Mouse (Mus musculus) liver, postnatal 0 days (tissue): Measurements from ENCODE around the gene Tgfbr1. TPM values are rescaled to one million over a fixed set of nuclear protein-coding genes. Genes with fewer than 3 reads are reported as not detected.

Source experiments
- ATAC-seq: fragments of 200-750 bp; cut with Nextera tagmentation; 2 replicates; pipeline ENCODE4 v1.8.0; 2017; ENCODE audit warnings: mild to moderate bottlenecking, moderate library complexity
- DNase-seq: peaks from one replicate; pipeline ENCODE4 v3.0.0-alpha.2; 2016
- H3K27ac ChIP-seq: fragments of 300-500 bp; sonication (generic); 2 replicates; pipeline ENCODE4 v1.5.1; 2014; ENCODE audit warnings: antibody characterized with exemption, moderate library complexity, mild to moderate bottlenecking, low read depth
- H3K27me3 ChIP-seq: fragments of 300-500 bp; sonication (generic); 2 replicates; pipeline ENCODE4 v1.6.1; 2014; ENCODE audit warnings: low read length, control low read depth, mixed read lengths; ENCODE audit not compliant: insufficient read depth
- H3K36me3 ChIP-seq: fragments of 300-500 bp; sonication (generic); replicated peaks from 2 replicates; pipeline ENCODE4 v1.6.1; 2014; ENCODE audit warnings: mild to moderate bottlenecking, control low read depth, low read length, moderate library complexity, mixed read lengths; ENCODE audit not compliant: insufficient read depth
- H3K4me1 ChIP-seq: fragments of 300-500 bp; sonication (generic); 2 replicates; pipeline ENCODE4 v1.6.1; 2014; ENCODE audit warnings: antibody characterized with exemption, mild to moderate bottlenecking, control low read depth; ENCODE audit not compliant: insufficient read depth
- H3K4me2 ChIP-seq: fragments of 300-500 bp; sonication (generic); 2 replicates; pipeline ENCODE4 v1.6.1; 2014; ENCODE audit warnings: low read depth, mild to moderate bottlenecking, low read length, moderate library complexity, mixed read lengths
- H3K4me3 ChIP-seq: fragments of 300-500 bp; sonication (generic); 2 replicates; pipeline ENCODE4 v1.5.1; 2014; ENCODE audit warnings: low read depth, low read length
- H3K9ac ChIP-seq: fragments of 300-500 bp; sonication (generic); replicated peaks from 2 replicates; pipeline ENCODE4 v1.6.1; 2014; ENCODE audit warnings: mild to moderate bottlenecking, moderate library complexity
- H3K9me3 ChIP-seq: fragments of 300-500 bp; sonication (generic); 2 replicates; pipeline ENCODE4 v1.6.1; 2016; ENCODE audit warnings: mild to moderate bottlenecking, control low read depth, low read length, mixed read lengths
- CTCF ChIP-seq: sonication (generic); IDR thresholded peaks from 2 replicates; pipeline ENCODE4 v1.5.1; 2016; ENCODE audit warnings: antibody characterized with exemption, low read depth
- EP300 ChIP-seq: IDR thresholded peaks from 2 replicates; pipeline ENCODE4 v1.6.1; 2016; ENCODE audit warnings: antibody characterized with exemption, low read depth, mild to moderate bottlenecking
- WGBS: fragments of 180-500 bp; shearing (Covaris S2); extraction: QIAGEN DNeasy Blood & Tissue Kit; methylation state at CpG from one replicate; pipeline ENCODE4 v1.1.7; 2014; ENCODE audit not compliant: insufficient replicate concordance; 5-methylcytosine and 5-hydroxymethylcytosine counted together
- polyA plus RNA-seq: library from polyadenylated mRNA; unstranded; fragments of >200 nt; fragmentation: Nextera tagmentation; extraction: Ambion mirVana; gene quantifications from 2 replicates; pipeline ENCODE4 v1.2.1, GENCODE M21; 2015

Tgfbr1 gene
- polyA plus RNA-seq, 1 experiment from 2014 or later = 5.2 TPM

GRCm38 (mm10) chr4:47324206-47324605, 28.8 kb upstream of the Tgfbr1 start:
- Histone ChIP-seq H3K27me3 (no peaks in the 10 kb centered on the region), H3K27ac (no peak overlapping the region), H3K9ac (no peak overlapping the region), H3K9me3 (no peaks in the 10 kb centered on the region), H3K4me2 (no peak overlapping the region), H3K36me3 (no peaks in the 10 kb centered on the region), H3K4me1 (no peaks in the 10 kb centered on the region; the same call in 1 of the 2 replicates), H3K4me3 (no peak overlapping the region)
- WGBS = 16% methylated on average over 1 of the region's 1 CpGs
- DNase-seq (no peak), ATAC-seq (no peak)
- TF ChIP-seq CTCF (no peak), EP300 (no peak)

GRCm38 (mm10) chr4:47327782-47328181, 25.2 kb upstream of the Tgfbr1 start:
- H3K27ac ChIP-seq = no peak overlapping the region
- 66% methylated on average over 3 of the region's 3 CpGs for WGBS
- ATAC-seq = no peak
- no peaks in the 10 kb centered on the region; the same call in 1 of the 2 replicates for H3K4me1 ChIP-seq
- H3K36me3 ChIP-seq = no peaks in the 10 kb centered on the region
- TF ChIP-seq CTCF (no peak), EP300 (no peak)
- H3K27me3 ChIP-seq = no peaks in the 10 kb centered on the region
- no peak overlapping the region for H3K4me2 ChIP-seq
- no peak overlapping the region for H3K9ac ChIP-seq
- DNase-seq = no peak
- no peaks in the 10 kb centered on the region for H3K9me3 ChIP-seq
- H3K4me3 ChIP-seq = no peak overlapping the region

- WGBS = 19% methylated on average over 1 of the region's 1 CpGs
- DNase-seq (no peak), ATAC-seq (no peak)
- Histone ChIP-seq H3K4me1 (no peaks in the 10 kb centered on the region), H3K4me2 (no peak overlapping the region), H3K9me3 (no peaks in the 10 kb centered on the region), H3K36me3 (no peaks in the 10 kb centered on the region), H3K27me3 (no peaks in the 10 kb centered on the region), H3K9ac (no peak overlapping the region), H3K4me3 (no peak overlapping the region), H3K27ac (no peak overlapping the region)
- TF ChIP-seq EP300 = no peak
- no peak for TF ChIP-seq CTCF
These were observed 23.7 kb upstream of the Tgfbr1 start for GRCm38 (mm10) chr4:47329285-47329684.

- H3K36me3 ChIP-seq = no peaks in the 10 kb centered on the region
- H3K9ac ChIP-seq = no peak overlapping the region
- no peak overlapping the region for H3K27ac ChIP-seq
- H3K4me1 ChIP-seq = no peaks in the 10 kb centered on the region
- 77% methylated on average over 13 of the region's 13 CpGs for WGBS
- TF ChIP-seq CTCF = no peak
- TF ChIP-seq EP300 = no peak
- no peaks in the 10 kb centered on the region for H3K27me3 ChIP-seq
- H3K4me3 ChIP-seq = no peak overlapping the region
- ATAC-seq (no peak), DNase-seq (no peak)
- no peaks in the 10 kb centered on the region for H3K9me3 ChIP-seq
- H3K4me2 ChIP-seq = no peak overlapping the region
These were observed 22.5 kb upstream of the Tgfbr1 start for GRCm38 (mm10) chr4:47330378-47331052.

GRCm38 (mm10) chr4:47332812-47333343, 20.1 kb upstream of the Tgfbr1 start:
- DNase-seq = no peak
- 70% methylated on average over 6 of the region's 6 CpGs for WGBS
- H3K4me1 ChIP-seq = no peaks in the 10 kb centered on the region
- no peak overlapping the region for H3K9ac ChIP-seq
- H3K4me3 ChIP-seq = no peak overlapping the region
- H3K9me3 ChIP-seq = no peaks in the 10 kb centered on the region
- no peaks in the 10 kb centered on the region for H3K36me3 ChIP-seq
- no peak for ATAC-seq
- no peak overlapping the region for H3K27ac ChIP-seq
- TF ChIP-seq EP300 = no peak
- TF ChIP-seq CTCF = no peak
- H3K27me3 ChIP-seq = no peaks in the 10 kb centered on the region
- no peak overlapping the region for H3K4me2 ChIP-seq

GRCm38 (mm10) chr4:47333541-47333940, 19.5 kb upstream of the Tgfbr1 start:
- WGBS = 70% methylated on average over 3 of the region's 3 CpGs
- TF ChIP-seq CTCF (no peak), EP300 (no peak)

More at GRCm38 (mm10) chr4:47333541-47333940, 19.5 kb upstream of the Tgfbr1 start:
- no peak overlapping the region for H3K4me2 ChIP-seq
- no peak overlapping the region for H3K4me3 ChIP-seq
- no peak for DNase-seq
- H3K9ac ChIP-seq = no peak overlapping the region
- ATAC-seq = no peak
- H3K36me3 ChIP-seq = no peaks in the 10 kb centered on the region
- no peak overlapping the region for H3K27ac ChIP-seq
- H3K4me1 ChIP-seq = no peaks in the 10 kb centered on the region
- no peaks in the 10 kb centered on the region for H3K9me3 ChIP-seq
- no peaks in the 10 kb centered on the region for H3K27me3 ChIP-seq
